Mouse (Mus musculus): ENCODE results near the gene Olfr201.
"Not testable (repeated sequence)": the region's sequence is repeated elsewhere in the genome, so short reads cannot be mapped to it uniquely, and the experiment has no call there.

GRCm38 (mm10) chr16:59287576-59287975 lies 15.1 kb upstream of the Olfr201 start:
- not testable (repeated sequence) for TF ChIP-seq CTCF, POLR2A (IDR thresholded peaks at IDR 0.05; ENCODE audit: extremely low read depth, insufficient read depth, low read length)
